Mouse (Mus musculus) c-Kit-positive CD71-negative TER-119-negative erythroid progenitor cells, embryonic 14.5 days (primary cell): ENCODE measurements around the gene Gm47995.

Experiments
- DNase-seq: peaks from one replicate; pipeline ENCODE4 v3.0.0-alpha.2; 2013; ENCODE audit warnings: low read depth

Gene Gm47995

DNA sequence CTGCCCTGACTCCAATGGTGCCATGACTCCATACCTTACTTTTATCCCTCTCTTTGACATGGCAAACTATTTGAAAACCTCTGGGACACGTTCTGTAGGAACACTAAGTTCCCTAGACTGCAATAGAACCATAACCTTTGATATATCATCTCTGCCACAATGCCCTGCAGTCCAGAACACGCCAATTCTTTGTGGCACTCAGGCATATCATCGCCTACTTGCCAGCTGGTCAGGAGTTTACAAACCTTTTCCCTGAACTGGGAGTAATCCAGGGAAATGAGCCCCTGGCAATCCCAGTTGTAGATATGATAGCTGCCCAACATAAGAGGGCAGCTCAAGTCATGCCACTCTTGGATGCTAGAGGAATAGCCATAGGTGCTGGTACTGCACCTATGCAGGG lies 34.1 kb downstream of the Gm47995 start:
- no peak for DNase-seq

DNA sequence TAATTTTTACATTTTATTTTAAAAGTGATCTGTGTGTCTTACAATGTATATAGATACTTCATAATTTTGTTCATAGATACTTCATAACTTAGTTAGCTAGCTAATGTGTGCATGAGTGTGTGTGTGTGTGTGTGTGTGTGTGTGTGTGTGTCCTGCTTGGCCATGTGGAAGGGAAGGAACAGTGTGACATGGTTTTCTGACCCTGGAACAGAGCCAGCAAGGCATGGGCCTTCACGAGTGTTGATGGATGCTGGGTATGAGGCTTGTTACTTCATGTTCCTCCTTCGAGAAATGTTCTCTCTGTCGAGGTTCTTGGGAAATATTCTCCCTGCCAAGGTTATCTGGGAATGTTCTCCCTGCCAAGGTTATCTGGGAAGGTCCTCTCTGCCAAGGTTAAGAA lies 35.5 kb downstream of the Gm47995 start:
- no peak for DNase-seq

DNA sequence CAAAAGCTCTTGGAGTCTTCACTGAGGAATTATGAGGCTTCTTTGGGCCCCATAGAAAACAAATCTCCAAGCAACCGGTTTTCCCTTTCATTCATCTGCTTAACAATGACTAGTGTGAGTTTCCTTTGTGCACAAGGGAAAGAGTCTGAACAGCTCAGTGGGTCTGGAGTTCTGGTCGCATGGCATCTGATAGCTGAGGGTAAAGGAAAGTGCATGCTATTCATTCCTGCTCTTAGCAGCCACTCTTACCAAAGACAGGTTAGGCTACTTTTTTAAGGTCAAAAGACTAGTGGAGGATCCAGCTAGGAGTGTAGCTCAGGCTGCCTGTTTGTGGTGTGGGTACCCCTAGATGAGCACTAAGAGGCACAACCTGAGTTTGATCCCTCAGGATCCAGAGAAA lies 37.3 kb downstream of the Gm47995 start:
- no peak for DNase-seq

DNA sequence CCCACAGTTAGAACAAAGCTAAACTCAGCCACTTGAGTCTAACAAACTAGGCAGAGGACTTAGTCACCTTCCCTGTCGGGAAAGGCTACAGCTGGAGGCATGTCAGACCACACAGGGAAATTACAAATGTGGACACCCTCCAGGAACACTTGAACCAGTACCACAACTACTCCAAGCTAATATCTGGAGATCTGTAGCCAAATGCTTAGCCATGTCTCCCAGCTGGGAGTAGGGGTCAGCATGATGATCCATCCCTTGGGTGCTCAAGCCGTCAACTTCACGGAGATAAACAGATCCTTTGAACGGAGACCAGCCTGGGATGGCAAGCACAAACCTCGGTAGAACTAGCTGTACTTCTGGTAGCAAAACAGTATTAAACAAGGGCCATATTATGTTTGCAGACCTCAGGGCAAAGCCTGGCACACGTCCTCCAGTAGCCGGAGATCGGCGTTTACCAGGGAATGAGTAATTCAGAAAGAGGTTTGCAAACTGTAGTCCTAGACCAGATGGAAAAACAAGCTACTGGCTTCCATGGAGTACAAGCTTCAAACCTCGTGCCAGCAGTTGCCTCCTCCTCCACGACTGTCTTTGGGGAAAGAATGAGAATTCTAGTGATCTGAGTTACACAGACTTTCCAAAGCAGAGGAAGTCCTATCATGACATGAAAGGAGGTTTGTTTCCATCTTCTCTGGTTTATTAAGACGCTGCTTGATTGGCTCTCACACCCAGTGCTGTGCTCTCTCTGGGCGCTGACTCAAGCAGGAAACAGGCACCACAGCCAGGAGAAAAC lies 38.1 kb downstream of the Gm47995 start:
- no peak for DNase-seq

DNA sequence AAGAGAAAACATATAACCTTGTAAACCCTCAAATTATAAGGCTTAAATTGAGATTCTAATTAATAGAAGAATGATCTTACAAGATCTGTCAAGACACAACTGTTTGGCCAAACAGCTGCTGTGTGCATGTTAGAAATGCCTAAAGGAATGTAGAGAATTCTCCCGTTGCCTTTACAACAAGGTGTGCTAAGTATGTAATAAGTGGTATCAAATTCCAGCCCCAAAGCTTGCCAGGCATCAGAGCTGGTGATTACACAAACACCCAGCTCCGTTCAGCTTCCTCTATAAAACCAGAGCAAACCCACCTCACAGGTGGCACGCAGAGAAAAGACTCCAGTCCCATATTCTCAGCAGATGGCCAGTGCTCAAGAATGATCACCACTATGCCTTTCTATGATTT lies 39.5 kb downstream of the Gm47995 start:
- DNase-seq = no peak

DNA sequence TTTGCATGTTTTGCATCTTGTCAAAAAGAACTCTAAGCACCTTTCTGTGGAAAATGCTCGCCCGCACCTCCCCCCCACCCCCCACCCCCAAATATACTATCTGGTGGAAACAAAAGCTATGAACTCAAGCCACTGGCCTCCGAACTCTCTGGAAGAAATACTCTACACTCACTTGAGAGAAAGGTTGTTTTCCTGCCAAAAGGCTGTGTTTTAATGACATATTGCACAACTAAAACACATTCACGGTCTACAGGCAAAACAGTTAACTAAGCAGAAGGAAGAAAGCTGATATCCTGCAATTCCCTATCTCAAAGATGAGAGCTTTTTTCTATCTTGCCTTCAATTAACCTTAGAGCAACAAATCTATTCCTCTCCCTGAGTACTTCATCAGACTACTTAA lies 45.1 kb downstream of the Gm47995 start:
- no peak for DNase-seq

DNA sequence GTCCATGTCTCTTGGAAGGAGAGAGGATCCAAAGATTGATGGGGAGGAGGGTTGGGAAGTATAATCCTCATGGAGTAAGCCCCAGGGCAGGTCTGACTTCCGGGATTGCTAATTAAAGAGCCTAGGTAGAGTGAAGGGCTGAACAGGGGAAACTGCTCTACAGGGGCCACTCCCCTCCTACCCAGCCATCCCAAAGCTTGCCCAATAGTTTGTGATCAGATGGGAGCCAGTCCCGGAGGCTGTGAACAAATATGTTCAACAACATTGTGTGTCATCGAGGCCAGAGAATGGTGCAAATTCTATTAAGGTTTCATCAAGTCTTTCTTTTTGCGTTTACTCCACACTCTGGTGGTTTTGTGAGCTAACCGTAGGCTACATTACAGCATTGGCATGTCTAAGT lies 45.8 kb downstream of the Gm47995 start:
- no peak for DNase-seq

DNA sequence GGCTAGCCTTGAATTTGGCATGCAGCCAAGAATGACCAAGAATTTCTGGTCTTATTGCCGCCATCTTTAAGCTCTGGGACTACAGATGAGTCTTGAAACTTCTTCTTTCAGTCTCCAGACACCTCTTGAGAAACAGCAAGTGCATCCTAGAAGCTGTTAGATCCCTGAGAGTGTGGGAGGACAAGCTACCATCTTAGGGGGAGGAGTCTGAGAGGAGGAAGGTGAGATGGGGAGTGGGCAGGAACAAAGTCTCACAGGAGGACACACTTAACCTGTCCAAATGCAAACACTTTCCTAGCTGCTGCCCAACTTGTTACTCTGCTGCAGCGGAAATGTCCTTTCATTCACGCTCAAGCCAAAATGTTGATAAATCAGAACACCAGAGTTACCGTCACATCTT lies 46.5 kb downstream of the Gm47995 start:
- DNase-seq = no peak

DNA sequence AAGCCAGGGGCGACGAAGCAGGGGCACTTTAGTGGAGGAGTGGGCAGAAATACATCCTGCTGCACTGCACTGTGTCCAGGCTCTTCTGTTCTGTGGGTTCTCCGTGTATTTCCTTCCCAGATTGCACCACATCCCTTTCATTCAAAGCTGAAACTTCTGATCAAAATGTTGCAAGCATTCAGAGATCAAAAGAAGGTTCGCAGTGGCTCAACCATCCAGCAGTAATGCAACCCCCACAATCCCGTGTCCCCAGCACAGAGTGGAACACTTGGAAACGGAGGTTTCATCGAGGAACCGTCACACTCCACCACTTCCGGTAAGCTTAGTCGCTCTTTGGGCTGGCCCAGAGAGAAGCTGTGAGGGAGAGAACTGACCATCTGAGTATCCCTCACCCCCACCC lies 46.9 kb downstream of the Gm47995 start:
- DNase-seq = no peak

DNA sequence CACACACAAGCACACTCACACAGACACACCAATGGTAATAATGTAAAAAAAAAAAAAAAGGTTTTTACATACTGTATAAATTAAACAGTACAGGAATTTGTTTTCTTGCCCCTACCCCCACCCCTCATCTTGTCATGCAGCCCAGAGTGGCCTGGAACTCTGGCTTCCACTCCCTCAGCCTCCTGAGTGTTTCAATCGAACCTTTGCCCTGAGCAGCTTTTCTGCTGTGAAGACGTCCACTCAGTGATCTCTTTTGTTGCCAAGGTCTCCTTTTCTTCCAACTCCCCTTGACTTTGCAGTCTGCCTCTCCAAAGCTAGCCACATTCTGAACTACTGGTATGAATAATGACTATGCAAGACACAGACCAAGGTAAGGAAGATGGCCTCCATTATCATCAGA lies 47.6 kb downstream of the Gm47995 start:
- DNase-seq = no peak
